In the genomic region with DNA sequence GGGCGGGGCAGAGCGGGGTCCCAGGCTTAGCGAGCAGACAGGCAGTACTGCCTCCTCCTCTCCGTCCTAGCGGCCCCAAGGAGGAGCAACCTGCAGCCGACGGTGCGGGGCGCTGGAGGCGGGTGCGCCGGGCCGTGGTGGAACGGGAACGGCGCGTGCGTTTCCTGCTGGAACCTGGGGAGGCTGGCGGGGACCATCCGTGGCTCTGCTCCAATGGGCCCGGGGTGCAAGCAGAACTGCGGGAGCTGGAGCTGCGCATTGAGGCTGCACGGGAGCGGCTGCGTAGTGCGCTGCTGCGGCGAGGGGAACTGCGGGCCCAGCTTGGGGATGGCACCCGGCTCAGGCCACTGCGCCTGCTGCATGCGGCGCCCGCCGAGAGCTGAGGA, we compare ENCODE assay signal across 13 mouse cellular contexts. TPM values are rescaled to one million over a fixed set of nuclear protein-coding genes. Genes with fewer than 3 reads are reported as not detected.
"Had no signal": no experiment of that assay in that cellular context is flagged by ENCODE, and none has a peak within 500 bp of the region (broad histone marks: within the 10 kb centered on the region; RNA-seq: fewer than 3 reads in every experiment).

No protein-coding gene starts in this region.

- H3K4me2 ChIP-seq: liver, embryonic 12.5 days; lung, embryonic 14.5 days; midbrain, embryonic 12.5 days; neural tube, embryonic 12.5 days had no signal

- H3K4me3 ChIP-seq: liver, embryonic 12.5 days; midbrain, embryonic 12.5 days had no signal

- H3K9ac ChIP-seq: liver, embryonic 12.5 days; lung, embryonic 14.5 days; midbrain, embryonic 12.5 days; neural tube, embryonic 12.5 days had no signal

- H3K27ac ChIP-seq: liver, embryonic 12.5 days; midbrain, embryonic 12.5 days; neural tube, embryonic 12.5 days had no signal

- DNase-seq: kidney, adult 18-20 months; kidney, postnatal 14 days; left cerebral cortex, postnatal 4 days; lung, embryonic 14.5 days; lung, postnatal 10 days; lung, postnatal 4 days; retina, postnatal 1 day had no signal

- ATAC-seq: liver, embryonic 12.5 days had no signal

- H3K9me3 ChIP-seq: midbrain, embryonic 12.5 days; neural tube, embryonic 12.5 days had no signal

RNA-seq across cellular contexts. Expression of gene Grin3b, which starts 6.2 kb away (rescaled TPM):
- total RNA-seq: neutrophil, adult 5-6 weeks had no signal
- polyA plus RNA-seq: large intestine, adult 2 months; small intestine, adult 2 months had no signal
